Mouse (Mus musculus) c-Kit-positive CD71-negative TER-119-negative erythroid progenitor cells, embryonic 14.5 days (primary cell): Measurements from ENCODE around the gene Ankrd52.

ENCODE experiments used
- DNase-seq: peaks from one replicate; pipeline ENCODE4 v3.0.0-alpha.2; 2013; ENCODE audit warnings: low read depth

Gene Ankrd52

DNA sequence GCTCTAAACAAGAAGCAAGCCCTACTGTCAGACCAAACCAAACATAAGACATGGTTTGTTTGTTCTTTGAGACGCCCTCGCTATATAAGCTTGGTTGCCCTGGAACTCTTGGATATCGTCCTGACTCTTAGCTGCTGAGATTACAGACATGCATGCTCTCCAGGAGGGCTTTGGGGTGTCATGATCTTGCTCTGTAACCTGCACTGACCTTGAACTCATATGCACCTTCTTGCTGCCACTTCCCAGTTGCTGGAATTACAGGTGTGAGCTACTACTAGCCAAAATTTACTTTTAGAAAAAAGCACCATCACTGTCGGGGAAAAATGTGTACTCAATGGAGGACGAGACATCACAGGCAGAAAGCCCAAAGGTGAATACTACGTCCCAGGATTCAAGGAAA lies 7.3 kb upstream of the Ankrd52 start:
- no peak for DNase-seq

DNA sequence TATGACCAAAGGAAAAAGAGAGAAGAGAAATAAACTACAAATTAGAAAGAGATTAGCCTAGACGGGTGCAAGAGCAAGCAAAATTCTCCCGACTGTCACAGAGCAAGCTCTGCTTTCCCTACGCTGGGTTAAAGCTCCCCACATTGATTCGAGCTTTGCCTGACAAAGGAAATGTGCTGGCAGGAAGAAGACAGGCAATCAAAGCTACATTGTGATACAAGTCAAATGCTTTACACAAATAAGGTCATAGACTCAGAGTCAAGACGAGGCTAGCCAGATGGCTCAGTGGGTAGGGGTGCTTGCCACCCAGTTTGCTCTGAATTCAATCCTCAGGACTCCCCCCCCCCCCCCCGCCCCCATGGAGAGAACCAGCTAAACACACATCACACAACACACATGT lies 6.9 kb upstream of the Ankrd52 start:
- DNase-seq, result no peak

DNA sequence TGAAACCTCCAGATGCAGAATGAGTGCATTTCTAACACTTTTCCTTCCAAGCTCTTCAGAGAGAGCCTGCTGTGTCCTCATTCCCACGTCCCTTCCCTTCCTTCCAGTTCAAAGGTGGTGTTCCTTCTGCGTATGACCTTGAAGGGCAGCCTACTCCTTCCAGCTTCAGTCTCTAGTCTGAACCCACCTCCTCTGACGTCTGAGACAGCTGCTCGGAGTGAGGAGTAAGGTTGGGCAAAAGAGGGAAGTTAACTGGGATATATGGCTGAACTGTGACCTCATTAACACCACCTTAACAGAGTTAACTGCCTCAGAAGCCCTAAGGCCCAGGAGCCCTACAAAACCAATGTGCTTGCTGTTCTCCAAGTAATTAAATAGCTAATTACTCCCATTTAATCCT lies 6.3 kb upstream of the Ankrd52 start:
- no peak for DNase-seq

DNA sequence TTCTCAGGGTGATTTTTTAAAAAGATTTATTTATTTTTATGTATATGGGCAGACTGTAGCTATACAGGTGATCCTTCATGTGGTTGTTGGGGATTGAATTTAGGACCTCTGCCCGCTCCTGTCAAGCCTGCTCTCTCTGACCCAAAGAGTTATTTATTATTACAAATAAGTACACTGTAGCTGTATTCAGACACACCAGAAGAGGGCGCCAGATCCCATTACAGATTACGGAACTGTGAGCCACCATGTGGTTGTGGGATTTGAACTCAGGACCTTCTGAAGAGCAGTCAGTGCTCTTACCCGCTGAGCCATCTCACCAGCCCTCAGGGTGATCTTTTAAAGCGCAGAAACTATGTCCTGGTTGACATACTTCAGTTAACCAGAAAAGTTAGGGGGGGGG lies 4.8 kb upstream of the Ankrd52 start:
- no peak for DNase-seq

DNA sequence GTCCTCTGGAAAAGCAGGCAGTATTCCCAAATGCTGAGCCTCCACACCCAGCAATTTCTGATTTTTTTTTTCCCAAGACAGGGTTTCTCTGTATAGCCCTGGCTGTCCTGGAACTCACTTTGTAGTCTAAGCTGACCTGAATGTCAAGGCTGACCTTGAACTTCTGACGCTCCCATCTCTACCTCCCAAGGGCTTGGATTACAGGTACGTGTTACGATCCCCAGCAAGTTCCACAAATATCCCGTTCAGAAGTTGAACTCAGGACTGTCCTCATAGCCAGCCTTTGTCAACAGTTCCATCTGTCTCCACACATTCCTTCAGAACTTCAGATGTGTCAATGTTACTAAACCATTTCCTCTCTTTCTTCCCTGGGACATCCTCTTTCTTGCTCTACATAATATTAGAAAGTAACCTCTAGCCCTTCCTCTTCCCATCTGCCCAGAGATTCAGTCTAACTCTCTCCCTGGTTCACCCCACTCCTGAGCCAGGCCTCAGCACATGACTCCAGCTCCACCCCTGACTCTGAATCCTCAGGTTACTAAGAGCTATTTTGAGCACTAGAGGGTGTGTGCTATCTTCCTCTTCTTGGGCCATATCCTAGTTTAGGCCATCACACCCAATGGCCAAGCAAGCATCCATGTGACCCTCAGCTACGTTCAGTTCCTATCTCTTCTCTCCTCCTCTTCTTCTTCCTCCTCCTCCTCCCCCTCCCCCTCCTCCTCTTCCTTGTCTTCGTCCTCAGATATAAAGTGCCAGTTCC lies 3.7 kb upstream of the Ankrd52 start:
- DNase-seq, result no peak

DNA sequence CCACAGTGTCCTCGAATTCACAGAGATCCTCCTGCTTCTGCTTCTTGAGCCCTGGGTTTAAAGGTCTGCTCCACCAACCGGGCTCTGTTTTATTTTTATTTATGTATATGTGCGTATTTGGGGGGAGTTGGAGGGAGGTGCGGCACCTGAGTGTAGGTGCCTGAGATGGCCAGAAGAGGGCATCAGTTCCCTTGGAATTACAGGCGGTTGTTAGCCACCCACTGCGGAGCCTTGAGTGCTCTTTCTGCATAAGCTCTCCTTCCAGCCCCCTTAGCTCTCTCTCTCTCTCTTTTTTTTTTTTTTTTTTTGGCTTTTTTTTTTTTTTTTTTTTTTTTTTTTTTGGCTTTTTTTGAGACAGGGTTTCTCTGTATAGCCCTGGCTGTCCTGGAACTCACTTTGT lies 2.5 kb upstream of the Ankrd52 start:
- DNase-seq, result no peak

DNA sequence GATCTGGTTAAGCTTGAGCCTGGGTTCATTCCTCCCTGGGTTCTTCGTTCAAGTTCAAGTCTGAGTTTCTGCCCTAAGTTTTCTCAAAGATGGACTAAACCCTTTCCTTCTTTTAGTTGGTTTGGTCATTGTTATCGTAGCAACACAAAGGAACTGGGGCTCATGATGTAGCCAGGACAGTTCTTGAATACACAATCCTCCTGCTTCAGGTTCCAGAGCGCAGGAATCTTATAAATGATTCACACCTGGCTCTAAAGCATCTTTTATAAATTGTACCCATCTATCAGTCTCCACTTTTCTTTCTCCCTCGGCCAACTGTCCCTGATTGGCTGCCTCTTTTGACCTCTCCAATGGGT lies 838 bp upstream of the Ankrd52 start:
- DNase-seq, result no peak

DNA sequence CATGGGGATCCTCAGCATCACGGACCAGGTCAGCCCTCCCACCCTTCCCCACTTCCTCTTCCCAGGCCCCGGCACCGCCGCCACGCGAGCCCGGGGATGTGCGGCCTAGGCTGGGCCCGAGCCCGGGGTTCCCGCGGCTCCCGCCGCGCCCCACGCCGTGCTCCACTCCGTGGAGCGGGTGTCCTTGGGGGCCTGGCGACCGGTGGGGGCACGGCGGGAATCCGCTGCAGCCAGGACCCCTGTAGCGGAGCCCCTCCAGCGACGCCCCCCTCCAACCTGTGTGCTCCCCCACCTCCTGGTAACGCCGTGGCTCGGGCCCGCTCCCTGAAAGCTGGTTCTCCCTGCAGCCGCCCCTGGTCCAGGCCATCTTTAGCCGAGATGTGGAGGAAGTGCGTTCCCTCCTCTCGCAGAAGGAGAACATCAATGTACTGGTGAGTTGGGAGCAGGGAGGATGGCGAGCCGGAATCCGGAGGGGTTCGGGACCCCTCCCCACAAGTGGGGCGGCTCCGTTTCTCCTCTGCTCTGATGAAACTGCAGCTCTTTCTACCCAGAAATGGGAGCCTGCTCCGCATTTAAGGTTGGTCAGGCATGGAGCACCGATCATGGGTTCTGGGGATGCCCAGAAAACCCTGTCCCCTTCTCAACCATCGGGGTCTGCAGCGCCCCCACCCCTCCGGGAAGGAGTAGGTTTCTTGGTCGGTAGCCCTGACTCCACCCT lies 466 bp downstream of the Ankrd52 start:
- no peak for DNase-seq

DNA sequence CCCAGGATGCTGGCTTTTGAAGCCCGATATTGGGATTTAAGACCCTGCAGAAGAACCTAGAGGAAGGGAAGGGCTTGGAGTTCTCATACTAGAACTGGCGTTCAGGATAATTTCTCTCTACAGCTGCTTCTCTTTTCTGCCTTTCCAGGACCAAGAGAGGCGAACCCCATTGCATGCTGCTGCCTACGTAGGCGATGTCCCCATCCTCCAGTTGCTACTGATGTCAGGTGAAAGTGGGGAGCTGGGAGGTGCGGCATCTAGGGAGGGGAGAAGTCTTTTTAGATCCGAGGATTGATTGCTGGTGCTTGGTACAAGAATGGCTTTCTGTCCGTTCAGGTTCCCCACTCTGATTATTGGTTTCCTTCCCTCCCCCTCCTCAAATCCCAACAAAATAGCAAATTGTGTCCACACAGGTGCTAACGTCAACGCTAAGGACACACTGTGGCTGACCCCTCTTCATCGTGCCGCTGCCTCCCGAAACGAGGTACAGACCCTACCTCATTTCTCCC lies 1.1 kb downstream of the Ankrd52 start:
- DNase-seq, result no peak

DNA sequence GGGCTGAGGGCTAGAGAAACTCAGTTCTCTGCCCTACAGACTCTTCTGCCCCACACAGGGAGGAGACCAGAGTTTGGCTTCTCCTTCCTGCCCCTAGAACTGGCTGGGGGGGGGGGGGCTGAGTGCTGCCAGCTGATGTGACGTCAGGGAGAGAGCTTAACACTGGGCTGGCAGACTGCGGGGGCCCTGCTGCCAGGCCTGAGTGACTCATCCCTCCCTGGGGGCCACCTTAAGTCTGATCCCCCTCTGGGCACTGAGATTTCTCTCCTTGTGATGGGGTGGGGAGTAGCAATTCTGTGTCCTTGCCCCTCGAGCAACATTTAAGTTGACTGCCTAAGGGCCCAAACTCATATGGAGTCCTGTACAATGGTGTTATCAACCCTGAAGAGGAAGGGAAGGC lies 1.5 kb downstream of the Ankrd52 start:
- DNase-seq, result no peak

DNA sequence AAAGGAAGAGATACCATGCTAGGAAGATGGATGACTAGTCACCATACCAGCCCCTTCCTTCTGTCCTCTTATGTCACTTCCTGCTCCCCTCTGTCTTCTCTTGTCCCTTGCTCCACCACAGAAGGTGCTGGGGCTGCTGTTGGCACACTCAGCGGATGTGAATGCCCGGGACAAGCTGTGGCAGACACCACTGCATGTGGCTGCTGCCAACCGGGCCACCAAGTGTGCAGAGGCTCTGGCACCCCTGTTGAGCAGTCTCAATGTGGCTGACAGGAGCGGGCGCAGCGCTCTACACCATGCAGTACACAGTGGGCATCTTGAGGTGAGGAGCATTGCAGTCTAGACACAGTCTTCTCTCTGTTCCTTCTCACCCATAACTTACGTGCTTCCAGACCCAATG lies 2.3 kb downstream of the Ankrd52 start:
- no peak for DNase-seq

DNA sequence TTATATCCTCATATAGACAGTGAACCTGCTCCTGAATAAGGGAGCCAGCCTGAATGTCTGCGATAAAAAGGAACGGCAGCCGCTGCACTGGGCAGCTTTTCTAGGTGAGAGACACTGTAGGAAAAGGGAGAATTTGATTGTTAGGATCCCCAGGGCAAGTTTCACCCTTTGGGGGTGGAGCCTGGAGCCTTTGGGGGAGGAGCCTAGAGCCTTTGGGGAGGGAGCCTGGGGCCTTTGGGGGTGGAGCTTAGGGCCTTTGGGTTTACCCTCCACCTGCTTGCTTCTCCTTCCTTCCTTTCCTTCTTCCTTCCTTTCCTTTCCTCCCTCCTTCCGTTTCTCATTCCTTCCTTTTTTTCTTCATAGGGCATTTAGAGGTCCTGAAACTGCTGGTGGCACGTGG lies 3.6 kb downstream of the Ankrd52 start:
- no peak for DNase-seq

DNA sequence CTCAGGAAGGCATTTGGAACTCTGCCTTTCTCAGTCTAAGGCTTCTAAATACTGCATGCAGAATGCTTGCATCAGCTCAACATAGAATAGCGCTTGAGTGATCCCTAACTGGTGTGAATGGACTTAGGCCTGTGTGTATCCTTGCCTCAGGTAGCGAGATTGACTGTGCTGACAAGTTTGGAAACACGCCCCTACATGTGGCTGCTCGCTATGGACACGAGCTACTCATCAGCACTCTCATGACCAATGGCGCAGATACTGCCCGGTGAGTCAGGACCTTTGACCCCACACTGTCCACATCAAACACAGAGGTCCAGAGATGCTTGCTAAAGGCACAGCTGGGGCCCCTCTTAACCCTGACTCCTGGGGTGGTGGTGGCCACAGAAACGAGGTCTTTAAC lies 5.6 kb downstream of the Ankrd52 start:
- DNase-seq, result no peak

DNA sequence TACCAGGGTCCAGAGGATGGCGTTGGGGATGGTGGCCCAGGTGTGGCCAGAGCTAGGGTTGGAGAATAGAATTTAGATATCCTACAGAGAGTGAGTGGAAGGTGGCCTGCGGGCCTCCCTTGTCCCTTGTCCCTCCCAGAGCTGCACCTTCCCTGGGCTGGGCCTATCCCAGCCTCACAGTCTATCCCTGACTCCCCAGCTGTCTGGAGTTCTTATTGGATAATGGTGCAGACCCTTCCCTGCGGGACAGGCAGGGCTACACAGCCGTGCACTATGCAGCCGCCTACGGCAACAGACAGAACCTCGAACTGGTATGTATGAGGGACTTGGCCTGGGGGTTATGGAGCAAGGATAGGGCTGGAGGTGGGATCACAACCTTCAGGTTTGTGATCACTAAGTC lies 9.0 kb downstream of the Ankrd52 start:
- DNase-seq, result no peak

DNA sequence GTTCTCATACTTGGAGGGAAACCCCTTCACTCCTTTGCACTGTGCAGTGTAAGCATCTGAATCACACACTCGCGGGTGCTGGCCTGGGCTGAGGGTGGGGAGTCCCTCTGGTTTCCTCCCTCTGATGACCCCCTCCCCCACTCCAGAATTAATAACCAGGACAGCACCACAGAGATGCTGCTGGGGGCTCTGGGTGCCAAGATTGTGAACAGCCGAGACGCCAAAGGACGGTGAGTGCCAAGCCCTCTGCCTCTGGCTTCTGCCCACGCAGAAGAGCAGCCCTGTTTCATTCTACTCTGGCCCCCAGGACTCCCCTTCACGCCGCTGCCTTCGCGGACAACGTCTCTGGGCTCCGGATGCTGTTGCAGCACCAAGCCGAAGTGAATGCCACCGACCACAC lies 12.0 kb downstream of the Ankrd52 start:
- DNase-seq, result no peak

DNA sequence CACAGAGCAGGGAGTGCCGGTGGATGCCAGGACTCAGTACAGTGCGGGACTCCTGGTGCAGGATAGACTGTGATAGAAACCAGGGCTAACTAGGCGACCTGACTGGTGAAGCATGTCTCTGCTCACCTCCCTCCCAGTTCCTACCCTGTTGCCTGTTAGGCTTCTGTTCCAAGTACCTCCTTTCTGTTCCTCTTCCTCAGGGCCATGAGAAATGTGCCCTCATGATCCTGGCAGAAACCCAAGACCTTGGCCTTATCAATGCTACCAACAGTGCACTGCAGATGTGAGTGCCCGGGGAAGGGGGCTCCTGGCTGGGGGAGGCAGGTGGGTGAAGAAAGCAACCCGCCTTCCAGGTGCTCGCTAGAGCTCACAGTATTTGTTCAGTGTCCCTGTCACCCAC lies 12.7 kb downstream of the Ankrd52 start:
- no peak for DNase-seq

DNA sequence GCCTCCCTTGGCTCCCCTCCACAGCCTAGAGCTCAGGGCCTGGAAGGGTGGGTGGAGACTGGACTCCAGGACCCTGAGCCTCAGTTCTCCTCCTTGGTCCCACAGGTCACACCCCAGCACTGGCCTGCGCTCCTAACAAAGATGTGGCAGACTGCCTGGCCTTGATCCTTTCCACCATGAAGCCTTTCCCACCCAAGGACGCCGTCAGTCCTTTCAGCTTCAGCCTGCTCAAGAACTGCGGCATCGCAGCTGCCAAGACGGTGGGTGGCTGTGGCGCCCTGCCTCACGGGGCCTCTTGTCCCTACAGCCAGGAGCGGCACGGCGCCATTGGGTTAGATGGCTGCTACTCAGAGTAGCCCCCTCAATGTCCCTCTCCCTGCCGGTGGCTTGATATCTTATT lies 13.5 kb downstream of the Ankrd52 start:
- no peak for DNase-seq

DNA sequence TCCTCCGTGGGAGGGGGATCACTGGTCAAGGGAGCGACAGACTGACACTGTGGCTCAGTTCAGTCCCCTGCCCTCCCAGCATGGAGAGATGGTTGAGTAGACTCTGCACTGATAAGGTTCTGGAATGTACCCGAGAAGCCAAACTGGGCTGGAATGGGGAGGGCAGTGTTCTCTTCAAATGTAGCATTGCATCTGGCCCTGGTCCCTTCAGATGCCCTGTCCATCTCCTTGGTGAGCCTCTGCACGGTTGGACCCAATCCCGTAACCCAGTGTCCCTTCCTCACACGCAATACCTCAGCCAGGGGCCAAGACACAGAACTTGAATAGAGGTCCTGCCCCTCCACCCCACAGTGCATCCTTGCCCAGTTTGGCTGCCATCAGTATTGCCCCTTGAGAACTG lies 14.9 kb downstream of the Ankrd52 start:
- DNase-seq, result no peak

DNA sequence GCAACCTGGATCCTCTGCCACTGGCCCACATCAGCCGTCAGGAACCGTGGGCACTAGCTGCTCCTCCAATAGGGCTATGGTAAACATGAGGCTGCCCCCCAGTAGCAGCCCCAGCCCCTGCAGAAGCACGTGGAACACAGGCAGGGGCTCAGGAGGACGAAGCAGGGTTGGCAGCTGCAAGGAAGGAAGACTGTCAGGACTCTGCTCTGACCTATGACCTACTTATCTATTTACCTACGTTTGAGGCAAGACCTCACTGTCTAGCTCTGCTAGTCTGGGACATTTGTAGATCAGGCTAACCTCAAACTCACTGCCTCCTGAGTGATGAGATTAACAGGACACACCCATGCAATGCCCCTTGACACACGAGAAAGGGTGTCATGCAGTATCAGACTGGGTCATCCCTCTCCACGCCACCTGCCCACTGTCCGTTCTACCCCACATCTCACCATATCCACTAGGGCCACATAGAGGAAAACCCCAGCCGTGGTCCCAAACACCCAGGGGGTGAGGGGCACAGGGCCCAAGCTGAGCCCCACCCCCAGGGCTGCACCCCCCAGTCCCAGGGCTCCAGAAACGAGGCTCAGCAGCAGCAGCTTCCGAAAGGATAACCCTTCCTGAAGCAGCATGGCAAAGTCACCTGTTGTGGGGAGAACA lies 19.2 kb downstream of the Ankrd52 start:
- DNase-seq, result no peak

DNA sequence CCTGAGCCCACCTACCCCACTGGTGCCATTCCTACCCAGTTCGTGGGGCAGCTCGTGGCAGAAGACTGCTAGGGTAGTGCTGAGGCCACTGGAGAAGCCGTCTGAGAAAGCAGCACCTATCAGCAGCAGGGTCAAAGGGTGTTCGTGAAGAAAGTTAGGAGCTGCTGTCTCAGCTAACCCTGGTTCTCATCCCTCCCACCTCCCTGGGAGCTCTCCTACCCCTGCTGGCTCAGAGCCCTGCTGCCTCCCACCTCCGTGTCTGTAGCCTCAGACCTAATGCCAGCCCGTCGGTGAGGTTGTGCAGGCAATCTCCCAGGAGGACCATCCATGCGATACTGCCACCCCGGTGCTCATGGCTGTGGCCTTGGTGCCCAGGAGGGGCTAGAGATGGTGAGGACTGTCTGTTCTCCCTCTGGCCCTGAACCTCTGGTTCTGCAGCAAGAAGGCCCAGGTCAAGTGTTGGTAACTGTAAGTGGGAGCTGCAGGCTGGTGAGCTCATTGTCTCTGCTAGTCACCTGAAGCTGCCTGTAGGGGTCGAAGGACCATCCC lies 19.9 kb downstream of the Ankrd52 start:
- no peak for DNase-seq

DNA sequence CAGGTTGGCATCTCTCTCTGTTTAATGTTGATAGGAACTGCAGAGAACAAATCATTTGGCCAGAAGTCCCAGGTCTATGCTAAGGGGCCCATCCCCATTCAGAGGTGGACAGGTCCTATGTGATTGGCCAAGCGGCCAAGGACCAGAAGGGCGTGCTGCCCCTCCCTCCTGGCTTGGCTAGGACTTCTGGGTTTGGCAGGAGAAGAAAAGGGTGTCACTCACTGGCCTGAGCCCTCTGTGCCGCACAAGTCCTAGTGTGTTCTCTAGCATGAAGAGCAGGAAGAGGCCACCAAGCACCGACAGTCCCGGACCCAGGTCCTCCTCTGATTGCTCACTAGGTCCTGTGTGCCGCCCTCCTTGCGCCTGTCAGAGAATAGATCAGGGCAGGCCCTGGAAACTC lies 20.6 kb downstream of the Ankrd52 start:
- DNase-seq, result no peak

DNA sequence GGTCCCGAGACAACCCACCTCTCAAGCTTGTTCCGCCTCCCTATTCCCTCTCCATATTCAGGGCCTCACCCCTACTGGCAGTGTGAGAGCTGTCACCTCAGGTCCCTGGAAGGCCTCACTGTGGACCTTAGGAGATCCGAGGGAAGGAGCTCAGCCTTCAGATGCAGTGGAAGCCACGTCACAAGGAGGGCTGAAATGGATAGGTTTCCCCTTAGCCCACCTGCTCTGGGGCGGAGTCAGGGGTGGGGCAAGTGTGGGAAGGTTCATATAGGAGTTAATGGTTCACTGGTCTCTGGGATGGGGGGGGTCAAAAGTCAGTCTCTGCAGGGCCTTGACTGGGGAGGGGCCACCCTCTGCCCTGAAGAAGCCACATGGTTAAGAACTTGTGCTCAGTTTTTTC lies 23.4 kb downstream of the Ankrd52 start:
- DNase-seq, result no peak

DNA sequence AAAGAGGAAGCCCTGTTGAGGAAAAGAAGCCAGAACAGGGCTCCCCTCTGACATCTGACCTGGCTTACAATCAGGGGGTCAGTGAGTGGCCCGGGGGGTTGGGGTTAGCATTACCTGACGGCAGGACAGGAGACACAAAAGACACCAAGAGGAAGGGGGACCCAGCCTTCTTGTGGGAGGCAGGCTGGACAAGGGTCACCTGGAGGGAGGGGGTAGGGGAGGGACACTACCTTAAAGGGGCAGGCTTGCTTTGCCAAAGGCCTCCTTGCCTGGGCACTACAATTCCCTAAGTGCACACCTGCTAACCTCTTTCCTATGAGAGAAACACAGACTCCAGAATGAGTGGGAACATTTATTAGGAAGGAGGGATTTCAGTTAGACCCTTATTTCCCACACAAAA lies 24.1 kb downstream of the Ankrd52 start, which contains the start of gene Slc39a5:
TSS of gene Slc39a5 (minus strand) at position 174 of the 400 bp plus-strand sequence.
- DNase-seq, result no peak
